ENCODE assay signal across 25 mouse cellular contexts in genomic region chr5:123162942-123163341, GRCm38 (mm10). TPM values are rescaled to one million over a fixed set of nuclear protein-coding genes. Genes with fewer than 3 reads are reported as not detected.
DNase-seq lines count a peak whose midpoint lies in the region; ATAC-seq and TF ChIP-seq lines count a peak whose summit lies in the region.
"Had no signal": no experiment of that assay in that cellular context is flagged by ENCODE, and none has a peak within 500 bp of the region (broad histone marks: within the 10 kb centered on the region; RNA-seq: fewer than 3 reads in every experiment).

No protein-coding gene starts in this region.

- peak; percentile 51 for DNase-seq in kidney, postnatal 0 days (ENCODE audit: low spot score)
- no peak for DNase-seq in kidney, postnatal 25 days
- no peak for DNase-seq in midbrain, postnatal 0 days (ENCODE audit: low spot score)
- no peak for DNase-seq in Muller cell, postnatal 12 days (ENCODE audit: inconsistent ontology term)
- DNase-seq in hindbrain, embryonic 11.5 days (ENCODE audit: low spot score), result no peak
- no peak for DNase-seq in frontal cortex, postnatal 36 days (ENCODE audit: low spot score in 2 of 2)
- DNase-seq: adrenal gland, adult 8-10 months; cerebellum, adult 2 months; gastrocnemius, postnatal 14 days; midbrain, embryonic 14.5 days; thymus, postnatal 25 days had no signal

- H3K9me3 ChIP-seq in kidney, postnatal 0 days (replicated peaks; ENCODE audit: low read length), result no peaks in the 10 kb centered on the region
- no peaks in the 10 kb centered on the region for H3K9me3 ChIP-seq in midbrain, postnatal 0 days (ENCODE audit: low read length)
- no peaks in the 10 kb centered on the region for H3K9me3 ChIP-seq in midbrain, embryonic 15.5 days
- no peaks in the 10 kb centered on the region for H3K9me3 ChIP-seq in hindbrain, embryonic 11.5 days (ENCODE audit: control insufficient read depth, low read length)
- H3K9me3 ChIP-seq: embryonic facial prominence, embryonic 12.5 days; G1E; hindbrain, embryonic 15.5 days; kidney, embryonic 15.5 days; lung, embryonic 15.5 days had no signal

- no peak for TF ChIP-seq CTCF in kidney, postnatal 0 days (IDR thresholded peaks at IDR 0.05; ENCODE audit: low read depth)
- no peak; the same call in 1 of the 2 replicates for TF ChIP-seq CTCF in midbrain, postnatal 0 days (IDR thresholded peaks at IDR 0.05)

- 69% methylated on average over 9 of the region's 9 CpGs for WGBS in kidney, postnatal 0 days
- 85% methylated on average over 9 of the region's 9 CpGs for WGBS in midbrain, postnatal 0 days
- WGBS in midbrain, embryonic 15.5 days, result 83% methylated on average over 9 of the region's 9 CpGs
- 77% methylated on average over 9 of the region's 9 CpGs for WGBS in hindbrain, embryonic 11.5 days

- no peak overlapping the region for H3K4me2 ChIP-seq in kidney, postnatal 0 days (ENCODE audit: low read length)
- H3K4me2 ChIP-seq in midbrain, postnatal 0 days (ENCODE audit: low read depth, low read length, poor library complexity, severe bottlenecking), result no peak overlapping the region
- no peak overlapping the region for H3K4me2 ChIP-seq in midbrain, embryonic 15.5 days
- no peak overlapping the region for H3K4me2 ChIP-seq in hindbrain, embryonic 11.5 days (replicated peaks; ENCODE audit: low read depth, low read length)
- H3K4me2 ChIP-seq: embryonic facial prominence, embryonic 12.5 days; hindbrain, embryonic 15.5 days; kidney, embryonic 15.5 days; lung, embryonic 15.5 days had no signal

- no peak overlapping the region for H3K9ac ChIP-seq in kidney, postnatal 0 days (ENCODE audit: low read depth, low read length)
- no peak overlapping the region for H3K9ac ChIP-seq in midbrain, postnatal 0 days (replicated peaks; ENCODE audit: low read length, poor library complexity, severe bottlenecking)
- no peak overlapping the region for H3K9ac ChIP-seq in midbrain, embryonic 15.5 days
- no peak overlapping the region for H3K9ac ChIP-seq in hindbrain, embryonic 11.5 days (ENCODE audit: low read depth, low read length)
- H3K9ac ChIP-seq: embryonic facial prominence, embryonic 12.5 days; hindbrain, embryonic 15.5 days; kidney, embryonic 15.5 days; lung, embryonic 15.5 days had no signal

- H3K4me3 ChIP-seq in kidney, postnatal 0 days (replicated peaks; ENCODE audit: low read depth, low read length), result no peak overlapping the region
- H3K4me3 ChIP-seq in midbrain, postnatal 0 days (ENCODE audit: low read depth, low read length), result no peak overlapping the region
- no peak overlapping the region for H3K4me3 ChIP-seq in midbrain, embryonic 15.5 days
- no peak overlapping the region for H3K4me3 ChIP-seq in hindbrain, embryonic 11.5 days (ENCODE audit: low read depth, low read length)
- H3K4me3 ChIP-seq: embryonic facial prominence, embryonic 12.5 days; hindbrain, embryonic 15.5 days; kidney, embryonic 15.5 days; left cerebral cortex, adult 2 months; lung, embryonic 15.5 days had no signal

- H3K4me1 ChIP-seq in kidney, postnatal 0 days (replicated peaks; ENCODE audit: insufficient read depth, low read length), result no peaks in the 10 kb centered on the region
- no peaks in the 10 kb centered on the region for H3K4me1 ChIP-seq in midbrain, postnatal 0 days (ENCODE audit: insufficient read depth, low read length)
- no peaks in the 10 kb centered on the region for H3K4me1 ChIP-seq in midbrain, embryonic 15.5 days
- no peaks in the 10 kb centered on the region for H3K4me1 ChIP-seq in hindbrain, embryonic 11.5 days (replicated peaks; ENCODE audit: control insufficient read depth, insufficient read depth, low read length)
- H3K4me1 ChIP-seq: embryonic facial prominence, embryonic 12.5 days; hindbrain, embryonic 15.5 days; lung, embryonic 15.5 days had no signal

- peaks cover 81% of the 10 kb centered on the region for H3K36me3 ChIP-seq in kidney, postnatal 0 days (ENCODE audit: insufficient read depth, low read length)
- peaks cover 73% of the 10 kb centered on the region for H3K36me3 ChIP-seq in midbrain, postnatal 0 days (ENCODE audit: insufficient read depth, low read length)
- H3K36me3 ChIP-seq in midbrain, embryonic 15.5 days (replicated peaks), result peaks cover 75% of the 10 kb centered on the region
- H3K36me3 ChIP-seq in hindbrain, embryonic 11.5 days (ENCODE audit: control insufficient read depth, insufficient read depth, low read length), result peaks cover 42% of the 10 kb centered on the region

- no peak; the same call in 1 of the 2 replicates for ATAC-seq in kidney, postnatal 0 days (replicated peaks; ENCODE audit: low FRiP score, low read depth)
- 0 out of 2 replicates have a peak, but pooled peaks have one; percentile 16 for ATAC-seq in midbrain, postnatal 0 days (ENCODE audit: low FRiP score)
- no peak for ATAC-seq in midbrain, embryonic 15.5 days (replicated peaks)
- peak; percentile 18; the same call in 1 of the 2 replicates for ATAC-seq in granulocyte monocyte progenitor cell, adult 5-6 weeks (replicated peaks; ENCODE audit: poor library complexity, severe bottlenecking)
- ATAC-seq in hindbrain, embryonic 11.5 days (ENCODE audit: low FRiP score), result no peak

- H3K27me3 ChIP-seq in kidney, postnatal 0 days (ENCODE audit: insufficient read depth, low read length), result no peaks in the 10 kb centered on the region
- H3K27me3 ChIP-seq in midbrain, postnatal 0 days (ENCODE audit: insufficient read depth, low read length), result no peaks in the 10 kb centered on the region
- no peaks in the 10 kb centered on the region for H3K27me3 ChIP-seq in midbrain, embryonic 15.5 days (replicated peaks)
- no peaks in the 10 kb centered on the region for H3K27me3 ChIP-seq in hindbrain, embryonic 11.5 days (ENCODE audit: control insufficient read depth, insufficient read depth, low read length)
- H3K27me3 ChIP-seq: embryonic facial prominence, embryonic 12.5 days; hindbrain, embryonic 15.5 days; kidney, embryonic 15.5 days; lung, embryonic 15.5 days had no signal

- no peak overlapping the region for H3K27ac ChIP-seq in kidney, postnatal 0 days
- no peak overlapping the region for H3K27ac ChIP-seq in midbrain, postnatal 0 days (ENCODE audit: low read depth, low read length)
- no peak overlapping the region for H3K27ac ChIP-seq in midbrain, embryonic 15.5 days
- H3K27ac ChIP-seq in hindbrain, embryonic 11.5 days (ENCODE audit: low read depth, low read length), result no peak overlapping the region
- H3K27ac ChIP-seq: embryonic facial prominence, embryonic 12.5 days; hindbrain, embryonic 15.5 days; kidney, embryonic 15.5 days; left cerebral cortex, adult 2 months; lung, embryonic 15.5 days; macrophage had no signal

RNA-seq across cellular contexts. Expression of gene Psmd9, which starts 6.3 kb away (rescaled TPM):
- polyA plus RNA-seq in kidney, postnatal 0 days (2015; fragmentation: Nextera tagmentation; extraction: Ambion mirVana), result 77.4 and 78.7 TPM in 2 replicates
- total RNA-seq in midbrain, postnatal 0 days (2014; rRNA removed), result 26.1 and 26.5 TPM in 2 replicates
- polyA plus RNA-seq in midbrain, postnatal 0 days (2015; fragmentation: Nextera tagmentation; extraction: Ambion mirVana), result 76.3 and 81.8 TPM in 2 replicates
- polyA plus RNA-seq in midbrain, embryonic 15.5 days (2015; fragmentation: Nextera tagmentation; extraction: Ambion mirVana), result 71.5 and 73.4 TPM in 2 replicates
- 26.5 and 45.9 TPM in 2 replicates for total RNA-seq in granulocyte monocyte progenitor cell, adult 5-6 weeks (2014; fragmentation: Nextera tagmentation)
- 15.5 and 25.2 TPM in 2 replicates for total RNA-seq in granulocyte monocyte progenitor cell, adult 5-6 weeks (2017)
- polyA plus RNA-seq in hindbrain, embryonic 11.5 days (2014; fragmentation: Nextera tagmentation; extraction: Ambion mirVana), result 73.5 and 78.7 TPM in 2 replicates

RNA-seq across cellular contexts. Expression of gene Hpd, which starts 19.6 kb away (rescaled TPM):
- polyA plus RNA-seq in kidney, postnatal 0 days (2015; fragmentation: Nextera tagmentation; extraction: Ambion mirVana), result 0.32 and 0.45 TPM in 2 replicates
- not detected in 2 replicates for total RNA-seq in midbrain, postnatal 0 days (2014; rRNA removed)
- polyA plus RNA-seq in midbrain, postnatal 0 days (2015; fragmentation: Nextera tagmentation; extraction: Ambion mirVana), result not detected in 2 replicates
- not detected in 2 replicates for polyA plus RNA-seq in midbrain, embryonic 15.5 days (2015; fragmentation: Nextera tagmentation; extraction: Ambion mirVana)
- total RNA-seq in granulocyte monocyte progenitor cell, adult 5-6 weeks (2014; fragmentation: Nextera tagmentation), result not detected in 2 replicates
- not detected in 2 replicates for total RNA-seq in granulocyte monocyte progenitor cell, adult 5-6 weeks (2017)
- polyA plus RNA-seq in hindbrain, embryonic 11.5 days (2014; fragmentation: Nextera tagmentation; extraction: Ambion mirVana), result not detected in 2 replicates
- total RNA-seq: G1E; gastrocnemius, postnatal 14 days; heart, adult 8-10 months; layer of hippocampus, adult 8-10 months; left cerebral cortex, adult 2 months had no signal
- polyA plus RNA-seq: cerebellum, adult 2 months; embryonic facial prominence, embryonic 12.5 days; G1E; heart, postnatal 0 days; hindbrain, embryonic 15.5 days; limb, embryonic 11.5 days; lung, embryonic 15.5 days; macrophage; midbrain, embryonic 14.5 days; neural tube, embryonic 11.5 days had no signal

RNA-seq across cellular contexts. Expression of gene Setd1b, which starts 20.9 kb away (rescaled TPM):
- polyA plus RNA-seq in kidney, postnatal 0 days (2015; fragmentation: Nextera tagmentation; extraction: Ambion mirVana), result 7.0 and 7.1 TPM in 2 replicates
- 5.3 and 5.9 TPM in 2 replicates for total RNA-seq in midbrain, postnatal 0 days (2014; rRNA removed)
- 7.2 and 8.8 TPM in 2 replicates for polyA plus RNA-seq in midbrain, postnatal 0 days (2015; fragmentation: Nextera tagmentation; extraction: Ambion mirVana)
- polyA plus RNA-seq in midbrain, embryonic 15.5 days (2015; fragmentation: Nextera tagmentation; extraction: Ambion mirVana), result 12.2 TPM in 2 replicates
- total RNA-seq in granulocyte monocyte progenitor cell, adult 5-6 weeks (2014; fragmentation: Nextera tagmentation), result 29.5 and 37.5 TPM in 2 replicates
- total RNA-seq in granulocyte monocyte progenitor cell, adult 5-6 weeks (2017), result 1.2 TPM in 2 replicates
- polyA plus RNA-seq in hindbrain, embryonic 11.5 days (2014; fragmentation: Nextera tagmentation; extraction: Ambion mirVana), result 11.0 and 14.2 TPM in 2 replicates

RNA-seq across cellular contexts. Expression of gene Rhof, which starts 30.4 kb away (rescaled TPM):
- 3.2 and 3.3 TPM in 2 replicates for polyA plus RNA-seq in kidney, postnatal 0 days (2015; fragmentation: Nextera tagmentation; extraction: Ambion mirVana)
- total RNA-seq in midbrain, postnatal 0 days (2014; rRNA removed), result 37.2 and 47.8 TPM in 2 replicates
- polyA plus RNA-seq in midbrain, postnatal 0 days (2015; fragmentation: Nextera tagmentation; extraction: Ambion mirVana), result 41.7 and 45.3 TPM in 2 replicates
- polyA plus RNA-seq in midbrain, embryonic 15.5 days (2015; fragmentation: Nextera tagmentation; extraction: Ambion mirVana), result 12.2 and 13.4 TPM in 2 replicates
- 1.5 TPM in 1 of 2 replicates, not detected in the other for total RNA-seq in granulocyte monocyte progenitor cell, adult 5-6 weeks (2014; fragmentation: Nextera tagmentation)
- total RNA-seq in granulocyte monocyte progenitor cell, adult 5-6 weeks (2017), result 0.26 and 1.6 TPM in 2 replicates
- 1.7 and 2.0 TPM in 2 replicates for polyA plus RNA-seq in hindbrain, embryonic 11.5 days (2014; fragmentation: Nextera tagmentation; extraction: Ambion mirVana)

Comparison
In these comparisons a context has a peak if more than half of its experiments do, and no peak if none do; other contexts are left out.
1. ATAC-seq: peak in midbrain, postnatal 0 days (single experiment) and granulocyte monocyte progenitor cell, adult 5-6 weeks (single experiment); none in kidney, postnatal 0 days (single experiment), midbrain, embryonic 15.5 days (single experiment) and hindbrain, embryonic 11.5 days (single experiment).